Mouse (Mus musculus): ENCODE data around the gene Vamp5. TPM values are rescaled to one million over a fixed set of nuclear protein-coding genes. Genes with fewer than 3 reads are reported as not detected.

Gene Vamp5
- polyA plus RNA-seq, 1 experiment from 2014 or later: 17.3 TPM

DNA sequence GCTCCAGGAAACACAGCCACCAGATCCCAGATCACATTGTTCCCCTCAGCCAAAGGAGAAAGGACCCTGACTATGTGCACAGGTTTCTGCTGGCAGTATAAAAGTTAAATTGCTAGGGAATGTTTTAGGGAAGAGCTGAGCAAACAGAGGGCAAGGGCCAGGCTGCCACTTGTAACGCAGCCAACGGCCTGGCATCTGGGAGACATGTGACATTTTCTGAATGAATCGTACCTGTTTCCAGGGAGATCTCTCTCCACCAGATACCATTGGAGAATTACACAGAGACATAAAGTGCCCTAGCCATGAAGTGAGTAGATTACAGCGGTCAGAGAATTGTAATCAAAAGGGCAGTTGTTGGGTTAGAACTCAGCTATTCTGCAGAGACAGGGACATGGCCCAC, 7.1 kb downstream of the Vamp5 start:
- no peak overlapping the region for H3K9ac ChIP-seq
- no peaks in the 10 kb centered on the region for H3K9me3 ChIP-seq
- no peak overlapping the region for H3K27ac ChIP-seq
- WGBS: 91% methylated on average over 4 of the region's 4 CpGs
- no peak for ATAC-seq (ENCODE audit: low FRiP score, low read depth)
- no peaks in the 10 kb centered on the region for H3K27me3 ChIP-seq (replicated peaks)
- no peak overlapping the region for H3K4me3 ChIP-seq
- H3K4me1 ChIP-seq: no peaks in the 10 kb centered on the region
- no peaks in the 10 kb centered on the region for H3K36me3 ChIP-seq
- H3K4me2 ChIP-seq (replicated peaks): no peak overlapping the region

DNA sequence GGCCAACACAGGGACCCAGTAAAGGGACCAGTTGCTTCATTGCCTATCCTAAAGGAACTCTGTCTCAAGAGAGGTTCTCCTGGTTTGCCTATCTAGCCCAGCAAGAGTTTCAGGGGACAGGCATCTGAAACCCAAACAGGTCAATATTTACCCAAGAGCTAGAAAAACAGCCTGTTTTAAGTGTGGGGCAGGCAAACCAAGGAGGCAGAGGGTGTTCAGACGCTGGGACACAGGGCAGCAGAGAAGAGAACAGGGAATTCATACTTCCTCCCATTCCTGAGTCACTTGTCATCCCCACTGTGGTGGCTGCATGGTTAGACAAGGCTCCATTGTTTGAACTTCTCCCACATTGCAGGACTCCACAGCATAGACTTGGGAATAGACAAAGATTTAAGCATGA, 8.7 kb downstream of the Vamp5 start:
- no peak overlapping the region for H3K4me3 ChIP-seq
- no peaks in the 10 kb centered on the region for H3K9me3 ChIP-seq
- no peaks in the 10 kb centered on the region for H3K36me3 ChIP-seq
- no peak overlapping the region for H3K27ac ChIP-seq
- WGBS: 32% methylated on average over 1 of the region's 1 CpGs
- H3K4me2 ChIP-seq (replicated peaks): no peak overlapping the region
- no peak overlapping the region for H3K9ac ChIP-seq
- H3K4me1 ChIP-seq: no peaks in the 10 kb centered on the region
- ATAC-seq (ENCODE audit: low FRiP score, low read depth): no peak
- H3K27me3 ChIP-seq (replicated peaks): no peaks in the 10 kb centered on the region

DNA sequence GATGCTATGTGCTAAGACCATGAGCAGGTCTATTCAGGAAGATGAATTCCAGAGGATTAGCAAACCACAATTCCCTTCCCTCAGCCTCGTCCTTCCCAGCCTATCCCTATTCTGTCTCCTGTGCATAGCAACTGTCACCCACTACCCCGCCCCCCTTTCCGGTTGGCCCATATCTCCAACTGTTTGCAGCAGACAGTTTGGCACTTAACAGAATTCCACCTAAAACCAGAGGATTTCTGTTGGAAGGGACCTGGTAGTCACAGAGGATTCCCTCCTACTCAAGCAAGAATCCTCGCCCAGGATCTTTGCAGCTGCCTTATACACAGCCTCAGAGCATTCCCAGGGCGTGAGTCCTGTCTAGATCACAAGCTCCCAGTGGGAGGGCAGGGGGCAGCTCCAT, 9.1 kb downstream of the Vamp5 start:
- H3K4me2 ChIP-seq (replicated peaks): no peak overlapping the region
- ATAC-seq (ENCODE audit: low FRiP score, low read depth): no peak
- H3K36me3 ChIP-seq: no peaks in the 10 kb centered on the region
- 57% methylated on average over 5 of the region's 5 CpGs for WGBS
- no peak overlapping the region for H3K27ac ChIP-seq
- no peak overlapping the region for H3K4me3 ChIP-seq
- no peak overlapping the region for H3K9ac ChIP-seq
- no peaks in the 10 kb centered on the region for H3K27me3 ChIP-seq (replicated peaks)
- no peaks in the 10 kb centered on the region for H3K9me3 ChIP-seq
- H3K4me1 ChIP-seq: no peaks in the 10 kb centered on the region

GRCm38 (mm10) chr6:72370091-72370490, 10.2 kb downstream of the Vamp5 start:
- Histone ChIP-seq H3K27ac (no peak overlapping the region), H3K4me3 (no peak overlapping the region), H3K27me3 (replicated peaks) (no peaks in the 10 kb centered on the region), H3K4me1 (no peaks in the 10 kb centered on the region), H3K9me3 (no peaks in the 10 kb centered on the region), H3K9ac (no peak overlapping the region), H3K4me2 (replicated peaks) (no peak overlapping the region), H3K36me3 (no peaks in the 10 kb centered on the region)
- ATAC-seq (ENCODE audit: low FRiP score, low read depth): no peak
- WGBS: 88% methylated on average over 12 of the region's 12 CpGs

DNA sequence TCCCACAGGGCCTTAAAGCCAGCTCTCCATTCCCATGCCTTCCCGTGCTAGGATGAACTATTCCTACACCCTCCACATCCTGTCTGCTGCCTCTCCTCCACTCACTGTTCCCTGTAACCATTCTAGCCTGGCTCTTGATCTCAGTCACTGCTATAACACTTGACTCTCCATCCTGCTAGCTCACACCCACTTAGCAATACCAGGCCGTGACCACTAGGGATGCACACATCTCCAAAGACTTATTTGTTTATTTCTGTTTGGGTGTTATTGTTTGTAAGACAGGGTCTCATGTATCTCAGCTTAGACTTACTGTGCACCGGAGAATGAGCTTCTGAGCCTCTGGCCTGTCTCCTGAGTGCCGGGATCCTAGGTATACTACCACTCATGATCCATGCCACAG, 10.7 kb downstream of the Vamp5 start:
- no peak for ATAC-seq (ENCODE audit: low FRiP score, low read depth)
- Histone ChIP-seq H3K9me3 (no peaks in the 10 kb centered on the region), H3K4me2 (replicated peaks) (no peak overlapping the region), H3K27me3 (replicated peaks) (no peaks in the 10 kb centered on the region), H3K9ac (no peak overlapping the region), H3K4me3 (no peak overlapping the region), H3K36me3 (no peaks in the 10 kb centered on the region), H3K4me1 (no peaks in the 10 kb centered on the region), H3K27ac (no peak overlapping the region)
- WGBS: 83% methylated on average over 4 of the region's 4 CpGs

- no peak for ATAC-seq (ENCODE audit: low FRiP score, low read depth)
- no peaks in the 10 kb centered on the region for H3K27me3 ChIP-seq (replicated peaks)
- no peak overlapping the region for H3K27ac ChIP-seq
- H3K4me1 ChIP-seq: no peaks in the 10 kb centered on the region
- no peak overlapping the region for H3K4me3 ChIP-seq
- H3K9ac ChIP-seq: no peak overlapping the region
- no peak overlapping the region for H3K4me2 ChIP-seq (replicated peaks)
- WGBS: 74% methylated on average over 4 of the region's 4 CpGs
- no peaks in the 10 kb centered on the region for H3K36me3 ChIP-seq
- H3K9me3 ChIP-seq: no peaks in the 10 kb centered on the region
Observed at GRCm38 (mm10) chr6:72367460-72367974, 12.8 kb downstream of the Vamp5 start.

DNA sequence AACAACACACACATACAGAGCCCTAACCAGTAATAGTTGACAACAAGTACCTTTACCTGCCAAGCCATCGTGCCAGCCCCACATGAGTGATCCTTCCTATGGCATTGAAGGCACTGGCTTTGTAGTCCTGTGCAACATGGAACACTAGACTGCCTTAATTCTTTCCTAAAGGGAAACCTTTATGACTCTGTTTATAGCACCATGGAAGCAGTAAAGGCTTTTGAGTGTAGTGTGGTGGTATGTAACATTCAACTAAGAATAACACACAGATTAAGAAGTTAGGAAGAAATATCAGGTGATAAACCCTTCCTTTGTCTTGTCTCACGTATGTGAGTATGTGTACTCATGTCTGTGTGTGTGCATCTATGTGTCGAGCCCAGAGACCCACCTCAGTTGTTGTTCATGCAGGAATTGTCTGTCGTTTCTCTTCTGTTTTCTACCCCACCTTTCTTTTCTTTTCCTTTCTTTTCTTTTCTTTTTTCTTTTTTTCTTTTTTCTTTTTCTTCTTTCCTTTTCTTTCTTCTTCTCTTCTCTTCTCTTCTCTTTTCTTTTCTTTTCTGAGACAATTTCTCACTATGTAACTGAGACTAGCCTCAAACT, 13.3 kb downstream of the Vamp5 start, which contains the start of gene Rnf181:
Rnf181 (minus strand) TSS at position 113 of the 600 bp plus-strand sequence.
- Histone ChIP-seq H3K36me3 (no peaks in the 10 kb centered on the region), H3K27me3 (replicated peaks) (no peaks in the 10 kb centered on the region), H3K9ac (no peak within 1 kb of the TSS), H3K9me3 (no peaks in the 10 kb centered on the region), H3K4me1 (no peaks in the 10 kb centered on the region), H3K4me2 (replicated peaks) (no peak within 1 kb of the TSS), H3K4me3 (no peak within 1 kb of the TSS), H3K27ac (no peak within 1 kb of the TSS)
- WGBS: 72% methylated on average over 4 of the region's 4 CpGs
- no peak for ATAC-seq (ENCODE audit: low FRiP score, low read depth)

DNA sequence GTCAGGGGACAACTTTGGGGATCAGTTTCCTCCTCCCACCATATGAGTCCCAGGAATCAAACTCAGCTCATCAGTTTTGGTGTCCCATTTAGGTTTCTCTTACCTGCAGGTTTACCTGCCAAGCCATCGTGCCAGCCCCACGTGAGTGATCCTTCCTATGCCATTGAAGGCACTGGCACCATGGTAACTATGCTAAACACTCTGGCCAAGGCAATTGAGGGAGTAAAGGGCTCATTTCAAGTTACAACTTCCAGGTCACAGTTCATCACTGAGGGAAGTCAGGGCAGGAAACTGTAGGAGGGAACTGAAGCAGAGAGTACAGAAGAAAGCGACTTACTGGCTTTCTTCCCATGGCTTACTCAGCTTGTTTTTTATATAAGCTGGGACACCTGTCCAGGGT, 14.0 kb downstream of the Vamp5 start:
- H3K4me3 ChIP-seq: no peak overlapping the region
- no peak overlapping the region for H3K9ac ChIP-seq
- H3K36me3 ChIP-seq: no peaks in the 10 kb centered on the region
- H3K27me3 ChIP-seq (replicated peaks): no peaks in the 10 kb centered on the region
- H3K4me2 ChIP-seq (replicated peaks): no peak overlapping the region
- no peak for ATAC-seq (ENCODE audit: low FRiP score, low read depth)
- H3K27ac ChIP-seq: no peak overlapping the region
- WGBS: 66% methylated on average over 3 of the region's 3 CpGs
- no peaks in the 10 kb centered on the region for H3K9me3 ChIP-seq
- peaks cover 5% of the 10 kb centered on the region for H3K4me1 ChIP-seq

- WGBS: 74% methylated on average over 6 of the region's 6 CpGs
- no peak for ATAC-seq (ENCODE audit: low FRiP score, low read depth)
- Histone ChIP-seq H3K9me3 (no peaks in the 10 kb centered on the region), H3K4me3 (no peak overlapping the region), H3K9ac (no peak overlapping the region), H3K4me1 (peaks cover 13% of the 10 kb centered on the region), H3K27ac (no peak overlapping the region), H3K4me2 (replicated peaks) (no peak overlapping the region), H3K27me3 (replicated peaks) (no peaks in the 10 kb centered on the region), H3K36me3 (peaks cover 8% of the 10 kb centered on the region)
Observed at GRCm38 (mm10) chr6:72364985-72365384, 15.3 kb downstream of the Vamp5 start.

GRCm38 (mm10) chr6:72364009-72364408, 16.3 kb downstream of the Vamp5 start:
- H3K27ac ChIP-seq: no peak overlapping the region
- H3K9me3 ChIP-seq: no peaks in the 10 kb centered on the region
- H3K36me3 ChIP-seq: peaks cover 17% of the 10 kb centered on the region
- H3K9ac ChIP-seq: no peak overlapping the region
- no peak overlapping the region for H3K4me2 ChIP-seq (replicated peaks)
- H3K4me3 ChIP-seq: no peak overlapping the region
- WGBS: 48% methylated on average over 7 of the region's 7 CpGs
- peaks cover 13% of the 10 kb centered on the region for H3K4me1 ChIP-seq
- H3K27me3 ChIP-seq (replicated peaks): no peaks in the 10 kb centered on the region
- no peak for ATAC-seq (ENCODE audit: low FRiP score, low read depth)

GRCm38 (mm10) chr6:72362132-72363028, 17.9 kb downstream of the Vamp5 start:
- Histone ChIP-seq H3K27ac (0 out of 2 replicates have a peak overlapping the region, but pooled peaks have one; percentile 59), H3K4me2 (replicated peaks) (peak overlapping the region; percentile 87), H3K4me1 (peaks cover 13% of the 10 kb centered on the region), H3K4me3 (peak overlapping the region; percentile 62), H3K27me3 (replicated peaks) (no peaks in the 10 kb centered on the region), H3K9ac (peak overlapping the region; percentile 68), H3K9me3 (no peaks in the 10 kb centered on the region), H3K36me3 (peaks cover 33% of the 10 kb centered on the region)
- WGBS: under 1% methylated on average over 42 of the region's 42 CpGs
- ATAC-seq (ENCODE audit: low FRiP score, low read depth): peak; percentile 99

DNA sequence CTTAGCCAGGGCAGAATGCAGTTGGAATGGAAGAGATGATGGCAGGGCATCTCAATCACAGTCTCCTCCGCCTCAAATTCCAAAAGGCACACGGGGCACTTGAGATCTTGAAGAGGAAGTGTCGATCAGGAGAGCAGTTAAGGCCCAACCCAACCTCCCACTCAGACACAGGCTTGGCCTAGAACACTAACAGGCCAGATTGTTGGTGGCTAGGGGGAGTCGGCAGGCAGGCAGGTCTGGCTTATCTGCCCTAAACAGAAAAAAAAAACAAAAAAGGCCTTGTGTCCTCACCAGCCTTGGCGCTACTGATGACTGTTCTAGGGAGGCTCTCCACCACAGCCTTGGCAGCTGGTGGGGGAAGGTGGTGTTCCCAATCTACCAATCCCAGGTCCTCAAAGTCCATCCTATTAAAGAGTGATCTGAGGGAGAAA, 19.1 kb downstream of the Vamp5 start:
- Histone ChIP-seq H3K36me3 (peaks cover 33% of the 10 kb centered on the region), H3K27ac (no peak overlapping the region), H3K4me2 (replicated peaks) (peak overlapping the region; percentile 87), H3K9ac (no peak overlapping the region), H3K27me3 (replicated peaks) (no peaks in the 10 kb centered on the region), H3K9me3 (no peaks in the 10 kb centered on the region), H3K4me1 (peaks cover 15% of the 10 kb centered on the region), H3K4me3 (peak overlapping the region; percentile 62)
- no peak for ATAC-seq (ENCODE audit: low FRiP score, low read depth)
- 75% methylated on average over 5 of the region's 5 CpGs for WGBS

Data from neural tube, embryonic 12.5 days (tissue).